Mouse (Mus musculus): ENCODE measurements around the gene Stk4. TPM values are rescaled to one million over a fixed set of nuclear protein-coding genes. Genes with fewer than 3 reads are reported as not detected.

Stk4 gene
- total RNA-seq, 1 experiment from 2014 or later: 163 TPM

GRCm38 (mm10) chr2:164073918-164074578, 3.9 kb downstream of the Stk4 start:
- ATAC-seq (replicated peaks in 1 of 2; ENCODE audit: insufficient read depth in 1 of 2, low FRiP score in 2 of 2, low TSS enrichment in 1 of 2, low read depth in 1 of 2, poor library complexity in 2 of 2, severe bottlenecking in 2 of 2): peak; percentile 67 to 84

- ATAC-seq (replicated peaks in 1 of 2; ENCODE audit: insufficient read depth in 1 of 2, low FRiP score in 2 of 2, low TSS enrichment in 1 of 2, low read depth in 1 of 2, poor library complexity in 2 of 2, severe bottlenecking in 2 of 2): peak; percentile 9 to 14; a peak in 1 of 4 replicates
These were observed 5.0 kb downstream of the Stk4 start for GRCm38 (mm10) chr2:164075088-164075487.

GRCm38 (mm10) chr2:164076874-164077425, 6.8 kb downstream of the Stk4 start:
- ATAC-seq (replicated peaks in 1 of 2; ENCODE audit: insufficient read depth in 1 of 2, low FRiP score in 2 of 2, low TSS enrichment in 1 of 2, low read depth in 1 of 2, poor library complexity in 2 of 2, severe bottlenecking in 2 of 2): no peak

- no peak for ATAC-seq (replicated peaks in 1 of 2; ENCODE audit: insufficient read depth in 1 of 2, low FRiP score in 2 of 2, low TSS enrichment in 1 of 2, low read depth in 1 of 2, poor library complexity in 2 of 2, severe bottlenecking in 2 of 2)
These were observed 7.8 kb downstream of the Stk4 start for GRCm38 (mm10) chr2:164077875-164078274.

GRCm38 (mm10) chr2:164079488-164079887, 9.4 kb downstream of the Stk4 start:
- no peak for ATAC-seq (replicated peaks in 1 of 2; ENCODE audit: insufficient read depth in 1 of 2, low FRiP score in 2 of 2, low TSS enrichment in 1 of 2, low read depth in 1 of 2, poor library complexity in 2 of 2, severe bottlenecking in 2 of 2)

- ATAC-seq (replicated peaks in 1 of 2; ENCODE audit: insufficient read depth in 1 of 2, low FRiP score in 2 of 2, low TSS enrichment in 1 of 2, low read depth in 1 of 2, poor library complexity in 2 of 2, severe bottlenecking in 2 of 2): no peak
These were observed 11.5 kb downstream of the Stk4 start for GRCm38 (mm10) chr2:164081577-164081976.

GRCm38 (mm10) chr2:164082175-164082574, 12.1 kb downstream of the Stk4 start:
- no peak for ATAC-seq (replicated peaks in 1 of 2; ENCODE audit: insufficient read depth in 1 of 2, low FRiP score in 2 of 2, low TSS enrichment in 1 of 2, low read depth in 1 of 2, poor library complexity in 2 of 2, severe bottlenecking in 2 of 2)

GRCm38 (mm10) chr2:164083609-164084341, 13.7 kb downstream of the Stk4 start:
- peak; percentile 91 to 94 for ATAC-seq (replicated peaks in 1 of 2; ENCODE audit: insufficient read depth in 1 of 2, low FRiP score in 2 of 2, low TSS enrichment in 1 of 2, low read depth in 1 of 2, poor library complexity in 2 of 2, severe bottlenecking in 2 of 2)

GRCm38 (mm10) chr2:164084342-164084700, 14.2 kb downstream of the Stk4 start:
- ATAC-seq (replicated peaks in 1 of 2; ENCODE audit: insufficient read depth in 1 of 2, low FRiP score in 2 of 2, low TSS enrichment in 1 of 2, low read depth in 1 of 2, poor library complexity in 2 of 2, severe bottlenecking in 2 of 2): no peak

- ATAC-seq (replicated peaks in 1 of 2; ENCODE audit: insufficient read depth in 1 of 2, low FRiP score in 2 of 2, low TSS enrichment in 1 of 2, low read depth in 1 of 2, poor library complexity in 2 of 2, severe bottlenecking in 2 of 2): no peak
These were observed 17.4 kb downstream of the Stk4 start for GRCm38 (mm10) chr2:164087416-164088017.

GRCm38 (mm10) chr2:164089508-164089907, 19.4 kb downstream of the Stk4 start:
- no peak for ATAC-seq (replicated peaks in 1 of 2; ENCODE audit: insufficient read depth in 1 of 2, low FRiP score in 2 of 2, low TSS enrichment in 1 of 2, low read depth in 1 of 2, poor library complexity in 2 of 2, severe bottlenecking in 2 of 2)

GRCm38 (mm10) chr2:164094152-164094551, 24.0 kb downstream of the Stk4 start:
- peak in 1 of 2 experiments; percentile 51; a peak in 2 of 4 replicates for ATAC-seq (replicated peaks in 1 of 2; ENCODE audit: insufficient read depth in 1 of 2, low FRiP score in 2 of 2, low TSS enrichment in 1 of 2, low read depth in 1 of 2, poor library complexity in 2 of 2, severe bottlenecking in 2 of 2)

- ATAC-seq (replicated peaks in 1 of 2; ENCODE audit: insufficient read depth in 1 of 2, low FRiP score in 2 of 2, low TSS enrichment in 1 of 2, low read depth in 1 of 2, poor library complexity in 2 of 2, severe bottlenecking in 2 of 2): no peak
These were observed 28.6 kb downstream of the Stk4 start for GRCm38 (mm10) chr2:164098603-164099250.

- no peak for ATAC-seq (replicated peaks in 1 of 2; ENCODE audit: insufficient read depth in 1 of 2, low FRiP score in 2 of 2, low TSS enrichment in 1 of 2, low read depth in 1 of 2, poor library complexity in 2 of 2, severe bottlenecking in 2 of 2)
These were observed 31.8 kb downstream of the Stk4 start for GRCm38 (mm10) chr2:164101936-164102335.

- no peak for ATAC-seq (replicated peaks in 1 of 2; ENCODE audit: insufficient read depth in 1 of 2, low FRiP score in 2 of 2, low TSS enrichment in 1 of 2, low read depth in 1 of 2, poor library complexity in 2 of 2, severe bottlenecking in 2 of 2)
These were observed 32.2 kb downstream of the Stk4 start for GRCm38 (mm10) chr2:164102366-164102765.

GRCm38 (mm10) chr2:164103501-164103900, 33.4 kb downstream of the Stk4 start:
- ATAC-seq (replicated peaks in 1 of 2; ENCODE audit: insufficient read depth in 1 of 2, low FRiP score in 2 of 2, low TSS enrichment in 1 of 2, low read depth in 1 of 2, poor library complexity in 2 of 2, severe bottlenecking in 2 of 2): peak; percentile 46 to 56; a peak in 2 of 4 replicates

GRCm38 (mm10) chr2:164106287-164107035, 36.3 kb downstream of the Stk4 start:
- ATAC-seq (replicated peaks in 1 of 2; ENCODE audit: insufficient read depth in 1 of 2, low FRiP score in 2 of 2, low TSS enrichment in 1 of 2, low read depth in 1 of 2, poor library complexity in 2 of 2, severe bottlenecking in 2 of 2): no peak
